Mouse (Mus musculus) E14TG2a.4 (cell line): ENCODE data around the gene Zfp784.

Experiments
- CTCF ChIP-seq: conservative IDR thresholded peaks from 2 replicates; pipeline ENCODE4 v1.5.1; 2014; ENCODE audit warnings: low read length
- POU5F1 ChIP-seq: IDR thresholded peaks from 2 replicates; pipeline ENCODE4 v1.6.1; 2014; ENCODE audit warnings: low read length, borderline replicate concordance

DNA sequence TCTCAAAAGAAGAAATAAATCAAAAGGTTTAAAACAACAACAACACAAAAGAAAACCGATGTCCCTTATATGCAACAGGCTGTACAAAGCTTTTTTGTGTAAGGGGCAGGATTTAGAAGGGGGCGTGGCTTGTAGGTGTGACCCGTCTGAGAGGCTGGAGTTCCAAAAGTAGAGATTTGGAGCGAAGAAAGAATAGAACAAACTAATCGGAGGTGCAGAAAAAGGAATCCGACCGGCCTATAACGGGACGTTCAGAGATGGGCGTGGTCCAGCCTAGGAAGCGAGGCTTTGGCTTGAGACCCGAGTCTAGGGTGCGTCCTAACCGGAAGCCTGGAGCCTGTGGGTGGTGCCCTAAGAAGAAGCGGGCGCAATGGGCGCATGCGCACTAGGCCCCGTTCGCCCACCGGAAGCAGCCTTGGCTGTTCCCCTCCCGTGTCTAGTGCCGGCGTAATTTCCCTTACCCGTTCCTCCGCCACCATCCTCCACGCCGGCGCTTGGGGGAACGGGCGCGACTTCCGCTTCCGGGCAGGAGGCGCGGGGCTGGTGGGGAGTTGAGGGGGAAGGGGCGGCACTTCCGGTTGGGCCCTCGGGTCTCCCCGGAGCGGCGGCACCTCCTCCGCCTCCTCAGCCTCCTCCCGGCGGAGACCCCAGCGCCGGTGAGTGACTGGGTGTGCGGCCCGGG, 18.1 kb downstream of the Zfp784 start, which contains the start of the genes Zfp865 and Ccdc106:
- TF ChIP-seq POU5F1 (no peak), CTCF (no peak)
